Mouse (Mus musculus): ENCODE measurements around the gene Shb. TPM values are rescaled to one million over a fixed set of nuclear protein-coding genes. Genes with fewer than 3 reads are reported as not detected.
A peak's percentile ranks its signal among the peaks of the same experiment; 100 is the strongest.

Shb gene
- polyA plus RNA-seq, 1 experiment from 2014 or later: 3.1 TPM

- H3K27ac ChIP-seq (ENCODE audit: low read length): peak overlapping the region; percentile 85
- peaks cover 53% of the 10 kb centered on the region for H3K4me1 ChIP-seq (ENCODE audit: insufficient read depth, low read length)
Measured at GRCm38 (mm10) chr4:45521705-45522582, 10.3 kb downstream of the Shb start.

GRCm38 (mm10) chr4:45520375-45520774 lies 11.9 kb downstream of the Shb start:
- H3K9ac ChIP-seq (replicated peaks; ENCODE audit: low read length): 0 out of 2 replicates have a peak overlapping the region, but pooled peaks have one; percentile 28
- WGBS: 48% methylated on average over 8 of the region's 8 CpGs
- no peaks in the 10 kb centered on the region for H3K9me3 ChIP-seq (ENCODE audit: low read length)
- H3K4me1 ChIP-seq (ENCODE audit: insufficient read depth, low read length): peaks cover 61% of the 10 kb centered on the region
- peaks cover 4% of the 10 kb centered on the region for H3K36me3 ChIP-seq (ENCODE audit: insufficient read depth, low read length)
- peak overlapping the region; percentile 29 for H3K4me2 ChIP-seq (replicated peaks; ENCODE audit: low read depth, low read length)
- H3K4me3 ChIP-seq (ENCODE audit: low read length): no peak overlapping the region
- no peaks in the 10 kb centered on the region for H3K27me3 ChIP-seq (ENCODE audit: insufficient read depth, low read length)
- ATAC-seq (ENCODE audit: low FRiP score, low TSS enrichment): no peak
- H3K27ac ChIP-seq (ENCODE audit: low read length): peak overlapping the region; percentile 85

More at GRCm38 (mm10) chr4:45521705-45522582, 10.3 kb downstream of the Shb start:
- H3K27me3 ChIP-seq (ENCODE audit: insufficient read depth, low read length): no peaks in the 10 kb centered on the region
- H3K4me3 ChIP-seq (ENCODE audit: low read length): no peak overlapping the region
- peaks cover 7% of the 10 kb centered on the region for H3K36me3 ChIP-seq (ENCODE audit: insufficient read depth, low read length)
- no peaks in the 10 kb centered on the region for H3K9me3 ChIP-seq (ENCODE audit: low read length)
- no peak overlapping the region for H3K4me2 ChIP-seq (replicated peaks; ENCODE audit: low read depth, low read length)
- ATAC-seq (ENCODE audit: low FRiP score, low TSS enrichment): no peak
- H3K9ac ChIP-seq (replicated peaks; ENCODE audit: low read length): no peak overlapping the region
- 50% methylated on average over 9 of the region's 9 CpGs for WGBS

GRCm38 (mm10) chr4:45517399-45517798 lies 14.9 kb downstream of the Shb start:
- Histone ChIP-seq H3K4me3 (ENCODE audit: low read length) (no peak overlapping the region), H3K27me3 (ENCODE audit: insufficient read depth, low read length) (no peaks in the 10 kb centered on the region), H3K4me1 (ENCODE audit: insufficient read depth, low read length) (peaks cover 79% of the 10 kb centered on the region), H3K36me3 (ENCODE audit: insufficient read depth, low read length) (no peaks in the 10 kb centered on the region), H3K9me3 (ENCODE audit: low read length) (no peaks in the 10 kb centered on the region), H3K9ac (replicated peaks; ENCODE audit: low read length) (no peak overlapping the region; the same call in 1 of the 2 replicates), H3K27ac (ENCODE audit: low read length) (0 out of 2 replicates have a peak overlapping the region, but pooled peaks have one; percentile 16), H3K4me2 (replicated peaks; ENCODE audit: low read depth, low read length) (no peak overlapping the region)
- 41% methylated on average over 4 of the region's 4 CpGs for WGBS
- ATAC-seq (ENCODE audit: low FRiP score, low TSS enrichment): no peak

GRCm38 (mm10) chr4:45515894-45516293 lies 16.4 kb downstream of the Shb start:
- WGBS: 67% methylated on average over 4 of the region's 4 CpGs
- Histone ChIP-seq H3K27me3 (ENCODE audit: insufficient read depth, low read length) (no peaks in the 10 kb centered on the region), H3K36me3 (ENCODE audit: insufficient read depth, low read length) (no peaks in the 10 kb centered on the region), H3K4me2 (replicated peaks; ENCODE audit: low read depth, low read length) (no peak overlapping the region), H3K27ac (ENCODE audit: low read length) (no peak overlapping the region), H3K4me3 (ENCODE audit: low read length) (no peak overlapping the region), H3K4me1 (ENCODE audit: insufficient read depth, low read length) (peaks cover 76% of the 10 kb centered on the region), H3K9me3 (ENCODE audit: low read length) (no peaks in the 10 kb centered on the region), H3K9ac (replicated peaks; ENCODE audit: low read length) (no peak overlapping the region)
- no peak for ATAC-seq (ENCODE audit: low FRiP score, low TSS enrichment)

GRCm38 (mm10) chr4:45514406-45514805 lies 17.9 kb downstream of the Shb start:
- peak overlapping the region; percentile 42; the same call in 1 of the 2 replicates for H3K4me2 ChIP-seq (replicated peaks; ENCODE audit: low read depth, low read length)
- no peak overlapping the region for H3K4me3 ChIP-seq (ENCODE audit: low read length)
- peaks cover 79% of the 10 kb centered on the region for H3K4me1 ChIP-seq (ENCODE audit: insufficient read depth, low read length)
- H3K27ac ChIP-seq (ENCODE audit: low read length): peak overlapping the region; percentile 81
- 17% methylated on average over 7 of the region's 7 CpGs for WGBS
- H3K36me3 ChIP-seq (ENCODE audit: insufficient read depth, low read length): no peaks in the 10 kb centered on the region
- no peak for ATAC-seq (ENCODE audit: low FRiP score, low TSS enrichment)
- peak overlapping the region; percentile 35; the same call in 1 of the 2 replicates for H3K9ac ChIP-seq (replicated peaks; ENCODE audit: low read length)
- H3K9me3 ChIP-seq (ENCODE audit: low read length): no peaks in the 10 kb centered on the region
- H3K27me3 ChIP-seq (ENCODE audit: insufficient read depth, low read length): no peaks in the 10 kb centered on the region

GRCm38 (mm10) chr4:45513791-45514293 lies 18.4 kb downstream of the Shb start:
- ATAC-seq (ENCODE audit: low FRiP score, low TSS enrichment): peak; percentile 83
- H3K4me1 ChIP-seq (ENCODE audit: insufficient read depth, low read length): peaks cover 84% of the 10 kb centered on the region
- H3K4me2 ChIP-seq (replicated peaks; ENCODE audit: low read depth, low read length): peak overlapping the region; percentile 42
- no peaks in the 10 kb centered on the region for H3K36me3 ChIP-seq (ENCODE audit: insufficient read depth, low read length)
- no peaks in the 10 kb centered on the region for H3K9me3 ChIP-seq (ENCODE audit: low read length)
- no peaks in the 10 kb centered on the region for H3K27me3 ChIP-seq (ENCODE audit: insufficient read depth, low read length)
- H3K4me3 ChIP-seq (ENCODE audit: low read length): peak overlapping the region; percentile 7; the same call in 1 of the 2 replicates
- H3K9ac ChIP-seq (replicated peaks; ENCODE audit: low read length): peak overlapping the region; percentile 35; the same call in 1 of the 2 replicates
- H3K27ac ChIP-seq (ENCODE audit: low read length): peak overlapping the region; percentile 81
- WGBS: 1% methylated on average over 10 of the region's 10 CpGs

- H3K4me3 ChIP-seq (ENCODE audit: low read length): no peak overlapping the region
- 0 out of 2 replicates have a peak overlapping the region, but pooled peaks have one; percentile 35 for H3K9ac ChIP-seq (replicated peaks; ENCODE audit: low read length)
- ATAC-seq (ENCODE audit: low FRiP score, low TSS enrichment): peak; percentile 33; the same call in 1 of the 2 replicates
Measured at GRCm38 (mm10) chr4:45513340-45513739, 18.9 kb downstream of the Shb start.

GRCm38 (mm10) chr4:45510163-45510562 lies 22.1 kb downstream of the Shb start:
- peak overlapping the region; percentile 47 for H3K27ac ChIP-seq (ENCODE audit: low read length)
- peak; percentile 47 for ATAC-seq (ENCODE audit: low FRiP score, low TSS enrichment)
- WGBS: 21% methylated on average over 6 of the region's 6 CpGs
- H3K36me3 ChIP-seq (ENCODE audit: insufficient read depth, low read length): no peaks in the 10 kb centered on the region
- peaks cover 93% of the 10 kb centered on the region for H3K4me1 ChIP-seq (ENCODE audit: insufficient read depth, low read length)
- H3K9me3 ChIP-seq (ENCODE audit: low read length): no peaks in the 10 kb centered on the region
- H3K4me2 ChIP-seq (replicated peaks; ENCODE audit: low read depth, low read length): no peak overlapping the region
- no peak overlapping the region for H3K9ac ChIP-seq (replicated peaks; ENCODE audit: low read length)
- H3K27me3 ChIP-seq (ENCODE audit: insufficient read depth, low read length): no peaks in the 10 kb centered on the region
- H3K4me3 ChIP-seq (ENCODE audit: low read length): no peak overlapping the region

More at GRCm38 (mm10) chr4:45513340-45513739, 18.9 kb downstream of the Shb start:
- no peaks in the 10 kb centered on the region for H3K36me3 ChIP-seq (ENCODE audit: insufficient read depth, low read length)
- H3K4me2 ChIP-seq (replicated peaks; ENCODE audit: low read depth, low read length): peak overlapping the region; percentile 42
- H3K4me1 ChIP-seq (ENCODE audit: insufficient read depth, low read length): peaks cover 89% of the 10 kb centered on the region
- no peaks in the 10 kb centered on the region for H3K27me3 ChIP-seq (ENCODE audit: insufficient read depth, low read length)
- peak overlapping the region; percentile 81 for H3K27ac ChIP-seq (ENCODE audit: low read length)
- 48% methylated on average over 2 of the region's 2 CpGs for WGBS
- no peaks in the 10 kb centered on the region for H3K9me3 ChIP-seq (ENCODE audit: low read length)

- Histone ChIP-seq H3K4me1 (ENCODE audit: insufficient read depth, low read length) (peaks cover 88% of the 10 kb centered on the region), H3K4me2 (replicated peaks; ENCODE audit: low read depth, low read length) (no peak overlapping the region), H3K9ac (replicated peaks; ENCODE audit: low read length) (no peak overlapping the region), H3K27me3 (ENCODE audit: insufficient read depth, low read length) (no peaks in the 10 kb centered on the region), H3K4me3 (ENCODE audit: low read length) (no peak overlapping the region), H3K36me3 (ENCODE audit: insufficient read depth, low read length) (no peaks in the 10 kb centered on the region), H3K9me3 (ENCODE audit: low read length) (no peaks in the 10 kb centered on the region), H3K27ac (ENCODE audit: low read length) (peak overlapping the region; percentile 47; the same call in 1 of the 2 replicates)
- WGBS: 90% methylated on average over 4 of the region's 4 CpGs
- ATAC-seq (ENCODE audit: low FRiP score, low TSS enrichment): no peak
Measured at GRCm38 (mm10) chr4:45509416-45509815, 22.9 kb downstream of the Shb start.

Measured in kidney, embryonic 16.5 days (tissue).